Comparison of ENCODE assay signal across 8 mouse cellular contexts in genomic region chr9:122572060-122572835, GRCm38 (mm10).
DNase-seq lines count a peak whose midpoint lies in the region; ATAC-seq and TF ChIP-seq lines count a peak whose summit lies in the region.

No protein-coding gene starts in this region.

- no peak for TF ChIP-seq CTCF in ES-Bruce4 (IDR thresholded peaks at IDR 0.05; ENCODE audit: low read depth, low read length)
- no peak for TF ChIP-seq CTCF in embryonic fibroblast, embryonic 13.5 days (IDR thresholded peaks at IDR 0.05; ENCODE audit: borderline replicate concordance, insufficient read depth, low read length)
- TF ChIP-seq CTCF in lung, postnatal 0 days (IDR thresholded peaks at IDR 0.05) = no peak

- peak overlapping the region; percentile 81 for H3K4me3 ChIP-seq in ES-Bruce4 (ENCODE audit: low read depth, low read length)
- H3K4me3 ChIP-seq in embryonic fibroblast, embryonic 13.5 days (ENCODE audit: insufficient read depth, low read length) = peak overlapping the region; percentile 37
- peak overlapping the region; percentile 45 for H3K4me3 ChIP-seq in lung, postnatal 0 days (ENCODE audit: low read depth, low read length)

- no peak for TF ChIP-seq POLR2A in ES-Bruce4 (IDR thresholded peaks at IDR 0.05; ENCODE audit: insufficient read depth, low read length)
- TF ChIP-seq POLR2A in embryonic fibroblast, embryonic 13.5 days (IDR thresholded peaks at IDR 0.05; ENCODE audit: low read depth, low read length) = no peak

- TF ChIP-seq EP300 in ES-Bruce4 (IDR thresholded peaks at IDR 0.05; ENCODE audit: insufficient read depth, low read depth, low read length) = no peak
- no peak for TF ChIP-seq EP300 in lung, postnatal 0 days (IDR thresholded peaks at IDR 0.05)

- peak; percentile 80 for ATAC-seq in lung, postnatal 0 days

- H3K9ac ChIP-seq in ES-Bruce4 (ENCODE audit: low read depth, poor library complexity, severe bottlenecking) = peak overlapping the region; percentile 76
- no peak overlapping the region for H3K9ac ChIP-seq in lung, postnatal 0 days (replicated peaks; ENCODE audit: low read depth)

- H3K9me3 ChIP-seq in ES-Bruce4 (replicated peaks; ENCODE audit: control insufficient read depth, insufficient read depth, low read length, poor library complexity, severe bottlenecking) = no peaks in the 10 kb centered on the region
- no peaks in the 10 kb centered on the region for H3K9me3 ChIP-seq in lung, postnatal 0 days (ENCODE audit: low read length)

- no peak overlapping the region for H3K27ac ChIP-seq in ES-Bruce4 (ENCODE audit: insufficient read depth, low read length)
- no peak overlapping the region for H3K27ac ChIP-seq in embryonic fibroblast, embryonic 13.5 days (ENCODE audit: insufficient read depth, low read length)
- no peak overlapping the region for H3K27ac ChIP-seq in lung, postnatal 0 days (ENCODE audit: low read length)

- DNase-seq in adrenal gland, postnatal 36 days = peak; percentile 65 to 66
- DNase-seq in heart, postnatal 25 days (ENCODE audit: low spot score) = peak; percentile 8
- DNase-seq in layer of hippocampus, postnatal 10 days (ENCODE audit: low spot score in 2 of 2) = peak; percentile 84 to 92
- peak; percentile 27 for DNase-seq in lung, postnatal 0 days (ENCODE audit: low spot score)
- peak; percentile 95 for DNase-seq in right cerebral cortex, adult 2 months (ENCODE audit: low spot score in 2 of 2)
- no peak for DNase-seq in spleen, postnatal 10 days (ENCODE audit: low spot score in 2 of 2)

- H3K27me3 ChIP-seq in ES-Bruce4 (ENCODE audit: control insufficient read depth, insufficient read depth, low read length, poor library complexity, severe bottlenecking) = peaks cover 14% of the 10 kb centered on the region
- H3K27me3 ChIP-seq in lung, postnatal 0 days (replicated peaks; ENCODE audit: insufficient read depth, low read length) = peaks cover 60% of the 10 kb centered on the region

- intact Hi-C loops in heart, postnatal 25 days (cut with DNase I) = no loop called here

- H3K36me3 ChIP-seq in ES-Bruce4 (ENCODE audit: control insufficient read depth, insufficient read depth, low read length, poor library complexity, severe bottlenecking) = no peaks in the 10 kb centered on the region
- H3K36me3 ChIP-seq in lung, postnatal 0 days (ENCODE audit: insufficient read depth, low read length) = no peaks in the 10 kb centered on the region

- H3K4me1 ChIP-seq in ES-Bruce4 (ENCODE audit: control insufficient read depth, insufficient read depth, low read length) = peaks cover 3% of the 10 kb centered on the region
- no peaks in the 10 kb centered on the region for H3K4me1 ChIP-seq in embryonic fibroblast, embryonic 13.5 days (ENCODE audit: control insufficient read depth, insufficient read depth, low read length)
- H3K4me1 ChIP-seq in lung, postnatal 0 days (ENCODE audit: insufficient read depth, low read depth, low read length) = peaks cover 11% of the 10 kb centered on the region

- H3K4me2 ChIP-seq in lung, postnatal 0 days (replicated peaks; ENCODE audit: low read depth, low read length) = peak overlapping the region; percentile 78

- under 1% methylated on average over 51 of the region's 68 CpGs for WGBS in lung, postnatal 0 days

Comparison
In these comparisons a context has a peak if more than half of its experiments do, and no peak if none do; other contexts are left out.
1. DNase-seq: peak in adrenal gland, postnatal 36 days (2 of 2), heart, postnatal 25 days (single experiment), layer of hippocampus, postnatal 10 days (2 of 2), lung, postnatal 0 days (single experiment) and right cerebral cortex, adult 2 months (2 of 2); none in spleen, postnatal 10 days (0 of 2).
2. Peak in every context shown above with its lines, with median percentiles within 50 percentile points of each other: H3K4me3 ChIP-seq.